Mouse (Mus musculus) liver, embryonic 16.5 days (tissue): ENCODE data around the gene Lrrc14b. TPM values are rescaled to one million over a fixed set of nuclear protein-coding genes. Genes with fewer than 3 reads are reported as not detected.

ENCODE experiments used
- ATAC-seq: fragments of 200-750 bp; cut with Nextera tagmentation; 2 replicates; pipeline ENCODE4 v1.8.0; 2017; ENCODE audit warnings: low read depth, mild to moderate bottlenecking, moderate number of reproducible peaks, moderate library complexity
- H3K27ac ChIP-seq: fragments of 300-500 bp; sonication (generic); 2 replicates; pipeline ENCODE4 v1.5.1; 2014; ENCODE audit warnings: mild to moderate bottlenecking, low read length
- H3K27me3 ChIP-seq: fragments of 300-500 bp; sonication (generic); 2 replicates; pipeline ENCODE4 v1.6.1; 2014; ENCODE audit warnings: low read depth, low read length, mixed read lengths; ENCODE audit not compliant: control insufficient read depth, insufficient read depth
- H3K36me3 ChIP-seq: fragments of 300-500 bp; sonication (generic); 2 replicates; pipeline ENCODE4 v1.6.1; 2014; ENCODE audit warnings: mild to moderate bottlenecking; ENCODE audit not compliant: control insufficient read depth, insufficient read depth
- H3K4me1 ChIP-seq: fragments of 300-500 bp; sonication (generic); 2 replicates; pipeline ENCODE4 v1.6.1; 2014; ENCODE audit warnings: low read depth, low read length, mixed read lengths; ENCODE audit not compliant: control insufficient read depth
- H3K4me2 ChIP-seq: fragments of 300-500 bp; sonication (generic); 2 replicates; pipeline ENCODE4 v1.6.1; 2014; ENCODE audit warnings: low read depth, low read length, mixed read lengths
- H3K4me3 ChIP-seq: fragments of 300-500 bp; sonication (generic); 2 replicates; pipeline ENCODE4 v1.5.1; 2014; ENCODE audit warnings: low read depth, mild to moderate bottlenecking, low read length
- H3K9ac ChIP-seq: fragments of 300-500 bp; sonication (generic); 2 replicates; pipeline ENCODE4 v1.6.1; 2014; ENCODE audit warnings: low read depth, low read length
- H3K9me3 ChIP-seq: fragments of 300-500 bp; sonication (generic); replicated peaks from 2 replicates; pipeline ENCODE4 v1.6.1; 2016; ENCODE audit warnings: low read length; ENCODE audit not compliant: control insufficient read depth
- WGBS: fragments of 180-500 bp; shearing (Covaris S2); extraction: QIAGEN DNeasy Blood & Tissue Kit; methylation state at CpG from one replicate; pipeline ENCODE4 v1.1.7; 2014; ENCODE audit not compliant: insufficient replicate concordance; 5-methylcytosine and 5-hydroxymethylcytosine counted together
- polyA plus RNA-seq: library from polyadenylated mRNA; unstranded; fragments of >200 nt; fragmentation: Nextera tagmentation; extraction: Ambion mirVana; gene quantifications from 2 replicates; pipeline ENCODE4 v1.2.1, GENCODE M21; 2015

The Lrrc14b gene
- polyA plus RNA-seq, result not detected in 2 replicates

GRCm38 (mm10) chr13:74363859-74364235 is at the start of gene Lrrc14b:
Gene Lrrc14b (minus strand): TSS chr13:74364005.
- H3K27ac ChIP-seq, result no peak within 1 kb of the TSS
- H3K9ac ChIP-seq, result no peak within 1 kb of the TSS
- WGBS, result 57% methylated on average over 8 of the region's 8 CpGs
- no peak within 1 kb of the TSS for H3K4me2 ChIP-seq
- H3K9me3 ChIP-seq, result no peaks in the 10 kb centered on the region
- H3K4me1 ChIP-seq, result no peaks in the 10 kb centered on the region
- no peaks in the 10 kb centered on the region for H3K27me3 ChIP-seq
- ATAC-seq, result peak; percentile 42; the same call in 1 of the 2 replicates
- H3K4me3 ChIP-seq, result no peak within 1 kb of the TSS
- no peaks in the 10 kb centered on the region for H3K36me3 ChIP-seq

DNA sequence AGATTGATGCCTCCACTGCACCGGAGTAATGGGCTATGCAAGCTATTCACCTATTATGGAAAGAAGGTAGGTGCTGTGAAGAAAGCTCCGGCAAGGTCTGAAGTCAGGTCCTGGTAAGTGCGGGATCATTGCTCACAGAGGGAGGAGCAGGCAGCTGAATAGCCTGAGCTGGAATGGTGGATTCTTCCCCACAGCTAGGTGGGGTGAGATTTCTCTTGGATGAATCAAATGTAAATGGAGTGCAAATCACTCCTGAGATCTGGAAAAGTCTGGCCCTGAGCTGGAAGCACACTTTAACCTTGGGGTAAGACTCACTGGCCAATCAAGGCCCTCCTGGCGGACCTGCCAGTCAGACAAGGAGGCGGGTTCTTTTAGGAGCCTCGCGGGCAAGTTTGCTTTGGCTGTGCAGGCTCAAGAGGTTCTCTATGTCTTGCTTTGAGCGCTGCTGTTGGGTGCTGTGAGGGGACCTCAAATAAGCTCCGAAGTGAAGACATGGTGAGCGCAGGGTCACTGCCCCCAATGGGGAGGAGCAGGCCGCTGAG is 35.6 kb upstream of the Lrrc14b start, which contains the start of gene Ftl1-ps1:
Ftl1-ps1 (plus strand) TSS at position 397 of the 542 bp plus-strand sequence.
- Histone ChIP-seq H3K4me1 (no peaks in the 10 kb centered on the region), H3K27me3 (no peaks in the 10 kb centered on the region), H3K36me3 (no peaks in the 10 kb centered on the region), H3K27ac (no peak within 1 kb of the TSS), H3K4me3 (no peak within 1 kb of the TSS), H3K4me2 (peak within 1 kb of the TSS; percentile 18; the same call in 1 of the 2 replicates), H3K9me3 (no peaks in the 10 kb centered on the region), H3K9ac (no peak within 1 kb of the TSS)
- 21% methylated on average over 11 of the region's 11 CpGs for WGBS
- no peak for ATAC-seq

- H3K4me2 ChIP-seq, result no peak overlapping the region
- no peaks in the 10 kb centered on the region for H3K36me3 ChIP-seq
- no peak overlapping the region for H3K4me3 ChIP-seq
- H3K27me3 ChIP-seq, result no peaks in the 10 kb centered on the region
- no peak overlapping the region for H3K27ac ChIP-seq
- no peaks in the 10 kb centered on the region for H3K4me1 ChIP-seq
- no peak for ATAC-seq
- WGBS, result 53% methylated on average over 2 of the region's 2 CpGs
- no peaks in the 10 kb centered on the region for H3K9me3 ChIP-seq
- H3K9ac ChIP-seq, result no peak overlapping the region
Measured at GRCm38 (mm10) chr13:74391156-74391555, 27.4 kb upstream of the Lrrc14b start.

DNA sequence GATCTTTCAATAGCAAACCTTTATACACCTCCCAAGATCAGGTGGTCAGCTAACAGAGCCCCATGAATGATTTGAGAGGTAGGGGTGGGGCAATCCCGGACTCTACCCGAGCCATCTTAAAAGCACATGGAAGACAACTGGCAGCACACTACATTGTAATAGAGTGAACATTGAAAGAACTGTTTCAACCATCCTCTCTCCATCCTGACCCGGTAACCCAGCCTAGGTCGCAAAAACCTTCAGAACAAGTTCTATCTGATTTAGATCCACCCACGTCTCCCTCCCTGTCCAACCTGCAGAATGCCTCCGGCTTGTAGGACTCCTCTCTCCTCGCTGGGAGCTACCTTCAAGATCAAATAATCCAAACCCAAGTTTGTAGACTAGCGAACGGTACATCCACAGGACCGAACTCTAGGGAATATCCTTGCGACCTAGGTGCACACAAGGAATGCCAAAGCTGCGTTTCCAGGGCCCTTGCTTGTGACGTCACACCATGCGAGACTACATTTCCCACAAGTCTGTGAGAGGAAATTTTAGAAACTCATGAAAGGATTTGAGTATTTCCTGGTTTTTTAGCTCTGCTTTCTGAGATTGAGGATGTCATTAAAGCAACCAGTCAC is 26.7 kb upstream of the Lrrc14b start, which contains the start of gene Zfp72:
Zfp72 (minus strand) TSS at position 466 of the 620 bp plus-strand sequence.
- peak; percentile 48; the same call in 1 of the 2 replicates for ATAC-seq
- Histone ChIP-seq H3K36me3 (no peaks in the 10 kb centered on the region), H3K4me1 (no peaks in the 10 kb centered on the region), H3K9me3 (no peaks in the 10 kb centered on the region), H3K27me3 (no peaks in the 10 kb centered on the region), H3K27ac (no peak within 1 kb of the TSS), H3K4me3 (peak within 1 kb of the TSS; percentile 62), H3K9ac (peak within 1 kb of the TSS; percentile 26), H3K4me2 (peak within 1 kb of the TSS; percentile 67)
- WGBS, result 1% methylated on average over 14 of the region's 14 CpGs

- H3K27ac ChIP-seq, result no peak overlapping the region
- H3K36me3 ChIP-seq, result no peaks in the 10 kb centered on the region
- WGBS, result 47% methylated on average over 6 of the region's 6 CpGs
- no peaks in the 10 kb centered on the region for H3K27me3 ChIP-seq
- peak overlapping the region; percentile 67 for H3K4me2 ChIP-seq
- H3K9me3 ChIP-seq, result no peaks in the 10 kb centered on the region
- H3K9ac ChIP-seq, result no peak overlapping the region
- ATAC-seq, result no peak
- peak overlapping the region; percentile 62 for H3K4me3 ChIP-seq
- H3K4me1 ChIP-seq, result no peaks in the 10 kb centered on the region
Measured at GRCm38 (mm10) chr13:74389730-74390129, 25.9 kb upstream of the Lrrc14b start.

- Histone ChIP-seq H3K4me2 (no peak overlapping the region), H3K4me3 (no peak overlapping the region), H3K27ac (no peak overlapping the region), H3K4me1 (no peaks in the 10 kb centered on the region), H3K36me3 (no peaks in the 10 kb centered on the region), H3K27me3 (no peaks in the 10 kb centered on the region), H3K9me3 (no peaks in the 10 kb centered on the region), H3K9ac (no peak overlapping the region)
- no peak for ATAC-seq
- WGBS, result 70% methylated on average over 3 of the region's 3 CpGs
Measured at GRCm38 (mm10) chr13:74382289-74382688, 18.5 kb upstream of the Lrrc14b start.

GRCm38 (mm10) chr13:74381533-74382276 is 17.9 kb upstream of the Lrrc14b start:
- H3K27me3 ChIP-seq, result no peaks in the 10 kb centered on the region
- WGBS, result 58% methylated on average over 10 of the region's 10 CpGs
- no peaks in the 10 kb centered on the region for H3K4me1 ChIP-seq
- H3K4me2 ChIP-seq, result no peak overlapping the region
- H3K9ac ChIP-seq, result no peak overlapping the region
- H3K36me3 ChIP-seq, result no peaks in the 10 kb centered on the region
- ATAC-seq, result no peak
- no peaks in the 10 kb centered on the region for H3K9me3 ChIP-seq
- H3K27ac ChIP-seq, result no peak overlapping the region
- no peak overlapping the region for H3K4me3 ChIP-seq

GRCm38 (mm10) chr13:74363176-74363858 is 488 bp downstream of the Lrrc14b start:
- H3K9me3 ChIP-seq, result no peaks in the 10 kb centered on the region
- H3K27me3 ChIP-seq, result no peaks in the 10 kb centered on the region
- 79% methylated on average over 13 of the region's 13 CpGs for WGBS
- H3K4me2 ChIP-seq, result no peak overlapping the region
- no peak overlapping the region for H3K9ac ChIP-seq
- 0 out of 2 replicates have a peak, but pooled peaks have one; percentile 20 for ATAC-seq
- H3K36me3 ChIP-seq, result no peaks in the 10 kb centered on the region
- no peak overlapping the region for H3K27ac ChIP-seq
- no peak overlapping the region for H3K4me3 ChIP-seq
- no peaks in the 10 kb centered on the region for H3K4me1 ChIP-seq
